Mouse (Mus musculus): ENCODE data around the gene Dhx35. TPM values are rescaled to one million over a fixed set of nuclear protein-coding genes. Genes with fewer than 3 reads are reported as not detected.

The Dhx35 gene
- total RNA-seq, 2 experiments from 2014 or later: 14.6 to 21.0 TPM

DNA sequence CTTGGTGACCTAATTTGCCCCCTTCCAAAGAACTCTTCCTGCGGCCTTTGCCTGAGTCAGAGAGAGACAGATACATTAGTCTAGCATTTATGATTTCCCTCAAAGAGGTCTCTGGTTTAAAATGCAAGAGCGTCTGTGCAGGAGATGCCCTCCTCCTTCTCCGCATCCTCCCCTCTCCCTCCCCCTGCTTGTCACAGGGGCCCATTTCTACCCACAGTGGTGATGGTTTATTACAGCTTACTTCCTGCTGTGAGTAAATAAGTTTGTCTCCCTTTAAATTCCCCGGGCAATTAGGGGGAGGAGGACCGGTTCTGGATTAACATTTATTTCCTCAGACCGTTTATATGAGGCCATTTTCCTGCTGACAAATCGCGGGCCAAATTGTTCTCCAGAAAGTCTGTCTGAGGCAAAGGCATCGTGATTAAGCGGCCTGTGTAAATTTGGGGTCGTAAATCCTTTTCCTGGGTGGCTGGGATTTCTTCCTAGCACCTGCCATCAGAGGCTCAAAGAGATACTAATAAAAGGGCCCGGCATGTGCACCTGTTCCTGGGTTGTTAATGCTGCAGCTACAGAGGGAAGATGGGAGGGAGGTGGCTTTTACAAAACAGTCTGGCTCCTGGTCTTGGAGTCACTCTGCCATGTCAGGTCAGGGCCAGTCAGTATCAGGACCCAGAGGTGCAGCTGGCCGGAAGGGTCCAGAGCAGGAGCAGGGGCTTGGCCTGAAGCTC, 104.0 kb downstream of the Dhx35 start:
- no peak for DNase-seq

Other genes starting within 250 kb of the Dhx35 start
- 10 to 100 TPM; 65.9 to 69.9 TPM for gene Slc32a1, start 184.0 kb upstream of the Dhx35 start, total RNA-seq (2021)
- gene Actr5, start 169.9 kb upstream of the Dhx35 start, total RNA-seq (2021): 10 to 100 TPM in 1 of 2 experiments, 1 to 10 TPM in 1; 9.9 to 13.1 TPM
- gene Ppp1r16b, start 129.4 kb upstream of the Dhx35 start, total RNA-seq (2021): 100 to 1,000 TPM; 135 to 156 TPM
- 1 to 10 TPM; 4.4 to 5.4 TPM for gene Fam83d, start 26.7 kb upstream of the Dhx35 start, total RNA-seq (2021)

Data from layer of hippocampus, postnatal 36 days (tissue).